Mouse (Mus musculus): ENCODE data around the gene Gm10337. TPM values are rescaled to one million over a fixed set of nuclear protein-coding genes. Genes with fewer than 3 reads are reported as not detected.

Gm10337 gene
- polyA plus RNA-seq, 1 experiment from 2014 or later, result 4.2 TPM

DNA sequence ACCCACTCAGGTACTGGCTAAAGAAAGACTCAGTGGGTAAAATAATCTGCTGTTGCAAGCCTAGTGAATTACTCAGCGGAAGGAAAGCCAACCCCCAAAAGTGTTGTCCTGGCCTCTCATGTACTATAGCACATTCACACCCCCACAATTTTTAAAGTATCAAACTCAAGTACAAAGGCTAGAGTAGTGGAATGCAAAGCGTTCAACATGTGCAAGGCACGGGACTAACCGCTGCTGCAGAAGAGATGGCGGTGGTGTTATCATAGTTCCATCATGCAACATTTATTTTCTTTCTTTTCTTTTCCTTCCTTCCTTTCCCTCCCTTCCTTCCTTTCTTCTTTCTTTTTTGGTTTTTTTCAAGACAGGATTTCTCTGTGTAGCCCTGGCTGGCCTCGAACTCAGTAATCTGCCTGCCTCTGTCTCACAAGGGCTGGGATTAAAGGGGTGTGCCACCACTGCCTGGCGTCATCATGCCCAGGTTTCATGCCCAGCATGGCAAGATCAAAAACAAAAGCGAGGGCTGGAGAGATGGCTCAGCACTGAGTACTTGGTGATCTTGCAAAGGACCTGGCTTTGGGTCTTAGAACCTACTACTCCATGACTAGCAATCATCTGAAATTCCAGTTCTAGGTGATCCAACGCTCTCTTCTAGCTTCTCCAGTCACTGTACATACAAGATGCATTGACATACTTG, 2.4 kb downstream of the Gm10337 start:
- peaks cover 46% of the 10 kb centered on the region for H3K36me3 ChIP-seq (ENCODE audit: control insufficient read depth, insufficient read depth, low read length)
- no peak for ATAC-seq (ENCODE audit: insufficient number of reproducible peaks, insufficient read depth, low FRiP score, low read depth)
- H3K9ac ChIP-seq (ENCODE audit: low read length), result no peak overlapping the region
- H3K4me3 ChIP-seq (ENCODE audit: control insufficient read depth in 1 of 2, insufficient read depth in 1 of 2, low read depth in 1 of 2, low read length in 2 of 2), result no peak overlapping the region
- H3K27ac ChIP-seq (replicated peaks in 1 of 2; ENCODE audit: control insufficient read depth in 1 of 2, insufficient read depth in 1 of 2, low read depth in 2 of 2, low read length in 2 of 2), result no peak overlapping the region
- H3K4me1 ChIP-seq (ENCODE audit: control insufficient read depth in 2 of 2, insufficient read depth in 2 of 2, low read length in 2 of 2), result peaks cover 10 to 14% of the 10 kb centered on the region in 2 experiments; a peak in 3 of 4 replicates
- no peak overlapping the region for H3K4me2 ChIP-seq (ENCODE audit: low read length)
- no peaks in the 10 kb centered on the region for H3K9me3 ChIP-seq (ENCODE audit: control insufficient read depth, low read length)
- 70% methylated on average over 9 of the region's 9 CpGs for WGBS
- H3K27me3 ChIP-seq (ENCODE audit: control insufficient read depth, insufficient read depth, low read length), result no peaks in the 10 kb centered on the region

GRCm38 (mm10) chr15:102506464-102506830, 2.9 kb downstream of the Gm10337 start:
- Histone ChIP-seq H3K4me1 (ENCODE audit: control insufficient read depth in 2 of 2, insufficient read depth in 2 of 2, low read length in 2 of 2) (peaks cover 13 to 20% of the 10 kb centered on the region in 2 experiments), H3K36me3 (ENCODE audit: control insufficient read depth, insufficient read depth, low read length) (peaks cover 41% of the 10 kb centered on the region), H3K4me2 (ENCODE audit: low read length) (no peak overlapping the region), H3K27me3 (ENCODE audit: control insufficient read depth, insufficient read depth, low read length) (no peaks in the 10 kb centered on the region), H3K27ac (replicated peaks in 1 of 2; ENCODE audit: control insufficient read depth in 1 of 2, insufficient read depth in 1 of 2, low read depth in 2 of 2, low read length in 2 of 2) (no peak overlapping the region), H3K9ac (ENCODE audit: low read length) (no peak overlapping the region), H3K4me3 (ENCODE audit: control insufficient read depth in 1 of 2, insufficient read depth in 1 of 2, low read depth in 1 of 2, low read length in 2 of 2) (no peak overlapping the region), H3K9me3 (ENCODE audit: control insufficient read depth, low read length) (no peaks in the 10 kb centered on the region)
- no peak for ATAC-seq (ENCODE audit: insufficient number of reproducible peaks, insufficient read depth, low FRiP score, low read depth)
- 52% methylated on average over 2 of the region's 2 CpGs for WGBS

DNA sequence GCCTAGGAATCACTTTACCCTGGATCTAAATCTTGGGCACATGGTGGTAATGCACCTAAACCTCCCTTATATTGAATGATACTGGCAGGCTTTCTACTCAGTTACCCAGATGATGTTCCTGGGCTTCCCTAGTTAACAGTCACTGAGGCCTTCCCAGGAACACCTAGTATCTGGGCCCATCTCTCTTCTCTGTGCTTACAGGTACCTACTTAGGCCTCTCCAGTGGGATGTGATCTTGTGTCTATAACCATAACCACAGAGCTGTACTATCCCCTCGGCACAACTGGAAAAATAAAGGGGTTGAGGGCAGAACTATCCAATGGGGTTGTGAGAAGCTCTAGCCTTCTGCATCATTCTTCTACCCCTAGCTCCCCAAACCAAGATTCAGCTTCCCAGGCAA, 3.3 kb downstream of the Gm10337 start:
- H3K4me3 ChIP-seq (ENCODE audit: control insufficient read depth in 1 of 2, insufficient read depth in 1 of 2, low read depth in 1 of 2, low read length in 2 of 2), result no peak overlapping the region
- no peak overlapping the region for H3K4me2 ChIP-seq (ENCODE audit: low read length)
- WGBS, result 90% methylated on average over 1 of the region's 1 CpGs
- H3K27ac ChIP-seq (replicated peaks in 1 of 2; ENCODE audit: control insufficient read depth in 1 of 2, insufficient read depth in 1 of 2, low read depth in 2 of 2, low read length in 2 of 2), result no peak overlapping the region
- peaks cover 37% of the 10 kb centered on the region for H3K36me3 ChIP-seq (ENCODE audit: control insufficient read depth, insufficient read depth, low read length)
- no peak for ATAC-seq (ENCODE audit: insufficient number of reproducible peaks, insufficient read depth, low FRiP score, low read depth)
- H3K27me3 ChIP-seq (ENCODE audit: control insufficient read depth, insufficient read depth, low read length), result no peaks in the 10 kb centered on the region
- no peaks in the 10 kb centered on the region for H3K9me3 ChIP-seq (ENCODE audit: control insufficient read depth, low read length)
- H3K4me1 ChIP-seq (ENCODE audit: control insufficient read depth in 2 of 2, insufficient read depth in 2 of 2, low read length in 2 of 2), result peaks cover 14 to 24% of the 10 kb centered on the region in 2 experiments
- no peak overlapping the region for H3K9ac ChIP-seq (ENCODE audit: low read length)

DNA sequence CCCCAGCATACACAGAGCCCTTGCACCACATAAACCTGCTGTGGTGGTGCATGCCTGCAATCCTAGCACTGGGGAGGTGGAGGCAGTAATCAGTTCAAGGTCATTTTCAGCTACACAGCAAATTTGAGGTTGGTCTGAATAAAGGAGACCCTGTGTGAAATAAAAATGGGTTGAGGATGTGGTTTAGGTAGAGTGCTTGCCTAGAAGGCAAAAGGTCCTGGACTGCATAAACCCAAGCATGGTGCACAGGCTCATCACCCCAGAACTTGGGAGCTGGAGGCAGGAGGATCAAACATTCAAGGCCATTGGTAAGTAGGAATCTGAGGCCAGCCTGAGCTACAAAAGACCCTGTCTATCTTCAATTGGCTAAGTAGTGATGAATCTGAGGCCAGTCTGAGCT, 4.0 kb downstream of the Gm10337 start:
- ATAC-seq (ENCODE audit: insufficient number of reproducible peaks, insufficient read depth, low FRiP score, low read depth), result no peak
- no peak overlapping the region for H3K9ac ChIP-seq (ENCODE audit: low read length)
- no peak overlapping the region for H3K4me3 ChIP-seq (ENCODE audit: control insufficient read depth in 1 of 2, insufficient read depth in 1 of 2, low read depth in 1 of 2, low read length in 2 of 2)
- H3K36me3 ChIP-seq (ENCODE audit: control insufficient read depth, insufficient read depth, low read length), result peaks cover 30% of the 10 kb centered on the region
- H3K9me3 ChIP-seq (ENCODE audit: control insufficient read depth, low read length), result no peaks in the 10 kb centered on the region
- H3K4me2 ChIP-seq (ENCODE audit: low read length), result no peak overlapping the region
- H3K4me1 ChIP-seq (ENCODE audit: control insufficient read depth in 2 of 2, insufficient read depth in 2 of 2, low read length in 2 of 2), result peaks cover 14 to 24% of the 10 kb centered on the region in 2 experiments
- H3K27me3 ChIP-seq (ENCODE audit: control insufficient read depth, insufficient read depth, low read length), result no peaks in the 10 kb centered on the region
- no peak overlapping the region for H3K27ac ChIP-seq (replicated peaks in 1 of 2; ENCODE audit: control insufficient read depth in 1 of 2, insufficient read depth in 1 of 2, low read depth in 2 of 2, low read length in 2 of 2)

GRCm38 (mm10) chr15:102508336-102508735, 4.8 kb downstream of the Gm10337 start:
- Histone ChIP-seq H3K4me3 (ENCODE audit: control insufficient read depth in 1 of 2, insufficient read depth in 1 of 2, low read depth in 1 of 2, low read length in 2 of 2) (no peak overlapping the region), H3K9ac (ENCODE audit: low read length) (no peak overlapping the region), H3K4me2 (ENCODE audit: low read length) (no peak overlapping the region), H3K36me3 (ENCODE audit: control insufficient read depth, insufficient read depth, low read length) (peaks cover 22% of the 10 kb centered on the region), H3K4me1 (ENCODE audit: control insufficient read depth in 2 of 2, insufficient read depth in 2 of 2, low read length in 2 of 2) (peaks cover 14 to 24% of the 10 kb centered on the region in 2 experiments), H3K27me3 (ENCODE audit: control insufficient read depth, insufficient read depth, low read length) (no peaks in the 10 kb centered on the region), H3K27ac (replicated peaks in 1 of 2; ENCODE audit: control insufficient read depth in 1 of 2, insufficient read depth in 1 of 2, low read depth in 2 of 2, low read length in 2 of 2) (no peak overlapping the region), H3K9me3 (ENCODE audit: control insufficient read depth, low read length) (no peaks in the 10 kb centered on the region)
- WGBS, result 83% methylated on average over 3 of the region's 3 CpGs
- no peak for ATAC-seq (ENCODE audit: insufficient number of reproducible peaks, insufficient read depth, low FRiP score, low read depth)

GRCm38 (mm10) chr15:102510110-102510509, 6.6 kb downstream of the Gm10337 start:
- Histone ChIP-seq H3K36me3 (ENCODE audit: control insufficient read depth, insufficient read depth, low read length) (peaks cover 5% of the 10 kb centered on the region), H3K27ac (replicated peaks in 1 of 2; ENCODE audit: control insufficient read depth in 1 of 2, insufficient read depth in 1 of 2, low read depth in 2 of 2, low read length in 2 of 2) (peak overlapping the region; percentile 73 to 75), H3K4me3 (ENCODE audit: control insufficient read depth in 1 of 2, insufficient read depth in 1 of 2, low read depth in 1 of 2, low read length in 2 of 2) (peak overlapping the region; percentile 55 to 74), H3K9me3 (ENCODE audit: control insufficient read depth, low read length) (no peaks in the 10 kb centered on the region), H3K27me3 (ENCODE audit: control insufficient read depth, insufficient read depth, low read length) (no peaks in the 10 kb centered on the region), H3K4me1 (ENCODE audit: control insufficient read depth in 2 of 2, insufficient read depth in 2 of 2, low read length in 2 of 2) (peaks cover 14 to 23% of the 10 kb centered on the region in 2 experiments), H3K9ac (ENCODE audit: low read length) (peak overlapping the region; percentile 72), H3K4me2 (ENCODE audit: low read length) (peak overlapping the region; percentile 82)
- WGBS, result 4% methylated on average over 9 of the region's 9 CpGs
- ATAC-seq (ENCODE audit: insufficient number of reproducible peaks, insufficient read depth, low FRiP score, low read depth), result peak; percentile 54; the same call in 1 of the 2 replicates

GRCm38 (mm10) chr15:102510590-102511284, 7.2 kb downstream of the Gm10337 start:
- Histone ChIP-seq H3K9ac (ENCODE audit: low read length) (peak overlapping the region; percentile 72), H3K27me3 (ENCODE audit: control insufficient read depth, insufficient read depth, low read length) (no peaks in the 10 kb centered on the region), H3K9me3 (ENCODE audit: control insufficient read depth, low read length) (no peaks in the 10 kb centered on the region), H3K4me2 (ENCODE audit: low read length) (peak overlapping the region; percentile 82), H3K36me3 (ENCODE audit: control insufficient read depth, insufficient read depth, low read length) (peaks cover 4% of the 10 kb centered on the region; the same call in 1 of the 2 replicates), H3K4me1 (ENCODE audit: control insufficient read depth in 2 of 2, insufficient read depth in 2 of 2, low read length in 2 of 2) (peaks cover 11 to 21% of the 10 kb centered on the region in 2 experiments), H3K27ac (replicated peaks in 1 of 2; ENCODE audit: control insufficient read depth in 1 of 2, insufficient read depth in 1 of 2, low read depth in 2 of 2, low read length in 2 of 2) (peak overlapping the region; percentile 73 to 75), H3K4me3 (ENCODE audit: control insufficient read depth in 1 of 2, insufficient read depth in 1 of 2, low read depth in 1 of 2, low read length in 2 of 2) (peak overlapping the region; percentile 55 to 74)
- peak; percentile 92 for ATAC-seq (ENCODE audit: insufficient number of reproducible peaks, insufficient read depth, low FRiP score, low read depth)
- WGBS, result 5% methylated on average over 33 of the region's 34 CpGs
